Mouse (Mus musculus) limb, embryonic 14.5 days (tissue): Measurements from ENCODE around the gene Nme4. TPM values are rescaled to one million over a fixed set of nuclear protein-coding genes. Genes with fewer than 3 reads are reported as not detected.
"Not testable (repeated sequence)": the region's sequence is repeated elsewhere in the genome, so short reads cannot be mapped to it uniquely, and the experiment has no call there.

ENCODE experiments used
- ATAC-seq: fragments of 200-750 bp; cut with Nextera tagmentation; 2 replicates; pipeline ENCODE4 v1.8.0; 2017; ENCODE audit warnings: low read depth, moderate number of reproducible peaks, moderate TSS enrichment; ENCODE audit not compliant: low FRiP score
- DNase-seq: peaks from one replicate; pipeline ENCODE4 v3.0.0-alpha.2; 2015; ENCODE audit warnings: low spot score
- H3K27ac ChIP-seq: fragments of 300-500 bp; sonication (generic); replicated peaks from 2 replicates; pipeline ENCODE4 v1.5.1; 2014; ENCODE audit warnings: low read depth, mild to moderate bottlenecking, low read length, moderate library complexity, mixed read lengths
- H3K27me3 ChIP-seq: fragments of 300-500 bp; sonication (generic); 2 replicates; pipeline ENCODE4 v1.6.1; 2014; ENCODE audit warnings: low read length, mixed read lengths; ENCODE audit not compliant: control insufficient read depth, insufficient read depth
- H3K36me3 ChIP-seq: fragments of 300-500 bp; sonication (generic); 2 replicates; pipeline ENCODE4 v1.6.1; 2014; ENCODE audit warnings: mild to moderate bottlenecking, low read length, moderate library complexity, mixed read lengths; ENCODE audit not compliant: control insufficient read depth, insufficient read depth
- H3K4me1 ChIP-seq: fragments of 300-500 bp; sonication (generic); 2 replicates; pipeline ENCODE4 v1.6.1; 2014; ENCODE audit warnings: antibody characterized with exemption, low read length, mixed read lengths; ENCODE audit not compliant: control insufficient read depth, insufficient read depth
- H3K4me2 ChIP-seq: fragments of 300-500 bp; sonication (generic); replicated peaks from 2 replicates; pipeline ENCODE4 v1.6.1; 2014; ENCODE audit warnings: low read depth, mild to moderate bottlenecking, low read length, moderate library complexity; ENCODE audit not compliant: severe bottlenecking
- H3K4me3 ChIP-seq: fragments of 300-500 bp; sonication (generic); replicated peaks from 2 replicates; pipeline ENCODE4 v1.5.1; 2014; ENCODE audit warnings: low read length
- H3K9ac ChIP-seq: fragments of 300-500 bp; sonication (generic); 2 replicates; pipeline ENCODE4 v1.6.1; 2014; ENCODE audit warnings: mild to moderate bottlenecking, low read depth, low read length, moderate library complexity; ENCODE audit not compliant: severe bottlenecking
- H3K9me3 ChIP-seq: fragments of 300-500 bp; sonication (generic); 2 replicates; pipeline ENCODE4 v1.6.1; 2016; ENCODE audit warnings: low read length; ENCODE audit not compliant: control insufficient read depth
- POLR2A ChIP-seq: fragments of 200-500 bp; IDR thresholded peaks from 2 replicates; pipeline ENCODE4 v1.8.0; 2012; ENCODE audit warnings: inconsistent platforms, mild to moderate bottlenecking, moderate library complexity, borderline replicate concordance; ENCODE audit not compliant: insufficient read depth, insufficient read length; ENCODE audit errors: extremely low read depth
- WGBS: fragments of 180-500 bp; shearing (Covaris S2); extraction: QIAGEN DNeasy Blood & Tissue Kit; methylation state at CpG from one replicate; pipeline ENCODE4 v1.1.7; 2014; 5-methylcytosine and 5-hydroxymethylcytosine counted together
- polyA plus RNA-seq, 2 experiments: library from polyadenylated mRNA; depleted of rRNA in 1 of 2; stranded (reverse) in 1 of 2; unstranded in 1 of 2; fragments of >200 nt; fragmentation: Nextera tagmentation in 1 of 2; extraction: Ambion mirVana in 1 of 2; gene quantifications; 2 replicates each; pipeline versions ENCODE4 v1.2.1 to v1.2.3; 2012 to 2014

Nme4 gene
- polyA plus RNA-seq, 2 experiments = 104 to 133 TPM

GRCm38 (mm10) chr17:26115956-26116487 is 20.6 kb upstream of the Nme4 start:
- H3K9ac ChIP-seq = no peak overlapping the region
- no peak overlapping the region for H3K4me2 ChIP-seq
- DNase-seq (no peak), ATAC-seq (no peak)
- 55% methylated on average over 3 of the region's 3 CpGs for WGBS
- no peak overlapping the region for H3K4me3 ChIP-seq
- H3K27me3 ChIP-seq = peaks cover 58% of the 10 kb centered on the region
- no peaks in the 10 kb centered on the region for H3K36me3 ChIP-seq
- no peaks in the 10 kb centered on the region for H3K9me3 ChIP-seq
- TF ChIP-seq POLR2A = no peak
- H3K27ac ChIP-seq = no peak overlapping the region
- H3K4me1 ChIP-seq = peaks cover 6% of the 10 kb centered on the region

GRCm38 (mm10) chr17:26115205-26115898 is 19.9 kb upstream of the Nme4 start:
- H3K27ac ChIP-seq = no peak overlapping the region
- DNase-seq = no peak
- no peak overlapping the region for H3K9ac ChIP-seq
- peaks cover 61% of the 10 kb centered on the region for H3K27me3 ChIP-seq
- no peak for TF ChIP-seq POLR2A
- no peaks in the 10 kb centered on the region for H3K9me3 ChIP-seq
- no peaks in the 10 kb centered on the region for H3K36me3 ChIP-seq
- H3K4me2 ChIP-seq = no peak overlapping the region
- H3K4me3 ChIP-seq = no peak overlapping the region
- WGBS = 70% methylated on average over 7 of the region's 7 CpGs
- no peak for ATAC-seq
- H3K4me1 ChIP-seq = peaks cover 6% of the 10 kb centered on the region

GRCm38 (mm10) chr17:26114461-26114860 is 19.1 kb upstream of the Nme4 start:
- ATAC-seq, H3K9ac ChIP-seq, H3K4me3 ChIP-seq, H3K36me3 ChIP-seq, H3K4me1 ChIP-seq, DNase-seq, H3K9me3 ChIP-seq, H3K4me2 ChIP-seq, H3K27ac ChIP-seq: not testable (repeated sequence)
- H3K27me3 ChIP-seq = peaks cover 61% of the 10 kb centered on the region
- 59% methylated on average over 7 of the region's 7 CpGs for WGBS

- ATAC-seq (no peak), DNase-seq (no peak)
- Histone ChIP-seq H3K27me3 (peaks cover 61% of the 10 kb centered on the region), H3K27ac (no peak overlapping the region), H3K4me2 (peak overlapping the region; percentile 99), H3K4me3 (peak overlapping the region; percentile 57), H3K9ac (0 out of 2 replicates have a peak overlapping the region, but pooled peaks have one; percentile 59), H3K9me3 (no peaks in the 10 kb centered on the region), H3K4me1 (peaks cover 6% of the 10 kb centered on the region), H3K36me3 (no peaks in the 10 kb centered on the region)
- 7% methylated on average over 8 of the region's 8 CpGs for WGBS
- no peak for TF ChIP-seq POLR2A
Observed at GRCm38 (mm10) chr17:26114061-26114460, 18.7 kb upstream of the Nme4 start.

GRCm38 (mm10) chr17:26113181-26113948 is 18.0 kb upstream of the Nme4 start, which contains the start of gene Tmem8:
Tmem8 (plus strand) TSS chr17:26113299.
- peak within 1 kb of the TSS; percentile 57 for H3K4me3 ChIP-seq
- no peaks in the 10 kb centered on the region for H3K36me3 ChIP-seq
- peak within 1 kb of the TSS; percentile 99 for H3K4me2 ChIP-seq
- H3K9ac ChIP-seq = peak within 1 kb of the TSS; percentile 59
- DNase-seq = no peak
- ATAC-seq = peak; percentile 25; the same call in 1 of the 2 replicates
- no peak within 1 kb of the TSS for H3K27ac ChIP-seq
- H3K4me1 ChIP-seq = peaks cover 6% of the 10 kb centered on the region
- peaks cover 61% of the 10 kb centered on the region for H3K27me3 ChIP-seq
- 2% methylated on average over 54 of the region's 75 CpGs for WGBS
- no peaks in the 10 kb centered on the region for H3K9me3 ChIP-seq
- no peak for TF ChIP-seq POLR2A
